Mouse (Mus musculus): ENCODE measurements around the gene Smr3a.

Gene Smr3a

GRCm38 (mm10) chr5:88002249-88002648 is at the start of gene Smr3a:
Smr3a (plus strand) TSS chr5:88002549.
- DNase-seq (ENCODE audit: low read depth, low spot score), result no peak

- no peak for DNase-seq (ENCODE audit: low read depth, low spot score)
These were observed 33.1 kb upstream of the Smr3a start, which contains the start of the genes 2310003L06Rik and Gm28434 for GRCm38 (mm10) chr5:87969201-87969600. 2310003L06Rik (plus strand) TSS chr5:87969459. Gm28434 (plus strand) TSS chr5:87969517.

- no peak for DNase-seq (ENCODE audit: low read depth, low spot score)
These were observed 23.2 kb upstream of the Smr3a start, which contains the start of gene Cabs1 for GRCm38 (mm10) chr5:87979139-87979538. Cabs1 (plus strand) TSS chr5:87979439.

- no peak for DNase-seq (ENCODE audit: low read depth, low spot score)
These were observed 19.7 kb upstream of the Smr3a start for GRCm38 (mm10) chr5:87982468-87983214.

- DNase-seq (ENCODE audit: low read depth, low spot score), result no peak
These were observed 2.9 kb downstream of the Smr3a start for GRCm38 (mm10) chr5:88005241-88005640.
